Mouse (Mus musculus) heart, adult 2 months (tissue): ENCODE measurements around the gene Sestd1. TPM values are rescaled to one million over a fixed set of nuclear protein-coding genes. Genes with fewer than 3 reads are reported as not detected.

Source experiments
- DNase-seq, 2 experiments: peaks; one replicate each; pipeline ENCODE4 v3.0.0; 2021
- H3K27ac ChIP-seq: fragments of 200-600 bp; 2 replicates; pipeline ENCODE4 v1.8.1; 2022
- H3K27me3 ChIP-seq: fragments of 200-500 bp; 2 replicates; pipeline ENCODE4 v1.6.1; 2012; ENCODE audit warnings: mild to moderate bottlenecking, low read length, inconsistent platforms, mixed read lengths; ENCODE audit not compliant: control insufficient read depth, insufficient read depth
- H3K36me3 ChIP-seq: fragments of 200-500 bp; 2 replicates; pipeline ENCODE4 v1.6.1; 2012; ENCODE audit warnings: low read length, inconsistent platforms; ENCODE audit not compliant: control insufficient read depth, insufficient read depth
- H3K4me1 ChIP-seq: fragments of 200-500 bp; 2 replicates; pipeline ENCODE4 v1.6.1; 2011; ENCODE audit warnings: low read length; ENCODE audit not compliant: control insufficient read depth, insufficient read depth
- H3K4me3 ChIP-seq: fragments of 200-600 bp; 2 replicates; pipeline ENCODE4 v1.8.1; 2022
- H3K79me2 ChIP-seq: fragments of 200-500 bp; replicated peaks from 2 replicates; pipeline ENCODE4 v1.6.1; 2012; ENCODE audit warnings: mild to moderate bottlenecking, inconsistent platforms, low read length, moderate library complexity, mixed read lengths; ENCODE audit not compliant: control insufficient read depth, insufficient read depth
- H3K9ac ChIP-seq: fragments of 200-500 bp; 2 replicates; pipeline ENCODE4 v1.6.1; 2012; ENCODE audit warnings: low read depth, mild to moderate bottlenecking, control low read depth, inconsistent platforms, low read length, mixed read lengths
- CTCF ChIP-seq: fragments of 200-600 bp; IDR thresholded peaks from 2 replicates; pipeline ENCODE4 v1.8.1; 2022; ENCODE audit warnings: antibody characterized with exemption, mild to moderate bottlenecking, moderate library complexity
- EP300 ChIP-seq: fragments of 200-500 bp; IDR thresholded peaks from 2 replicates; pipeline ENCODE4 v1.6.1; 2011; ENCODE audit warnings: low read depth, low read length, control low read depth; ENCODE audit not compliant: insufficient read depth
- POLR2A ChIP-seq: fragments of 200-500 bp; IDR thresholded peaks from 2 replicates; pipeline ENCODE4 v1.6.1; 2011; ENCODE audit warnings: mild to moderate bottlenecking, low read depth, low read length, control low read depth; ENCODE audit not compliant: insufficient read depth
- WGBS: fragments of 180-500 bp; shearing (Covaris S2); methylation state at CpG from one replicate; pipeline ENCODE4 v1.1.7; 2018; 5-methylcytosine and 5-hydroxymethylcytosine counted together
- intact Hi-C: fragments of 180-260 bp; cut with DNase I; formaldehyde crosslinking; loops from one replicate; pipeline ENCODE4 v1.15.1; 2025
- polyA plus RNA-seq: library from polyadenylated mRNA; depleted of rRNA; stranded (reverse); fragments of >200 nt; gene quantifications from 2 replicates; pipeline ENCODE4 v1.2.3, GENCODE M21; 2012
- total RNA-seq, 2 experiments: library from RNA; stranded (reverse); gene quantifications; 2 replicates each; pipeline ENCODE4 v1.2.3; 2021

Gene Sestd1
- total and polyA plus RNA-seq, 3 experiments, result 9.0 to 21.2 (median 18.3) TPM

- peaks cover 20% of the 10 kb centered on the region for H3K4me1 ChIP-seq
- 57% methylated on average over 11 of the region's 11 CpGs for WGBS
- TF ChIP-seq EP300 (no peak), POLR2A (no peak), CTCF (0 out of 2 replicates have a peak, but pooled peaks have one; percentile 5)
These were observed 16.6 kb downstream of the Sestd1 start for GRCm38 (mm10) chr2:77263477-77264435.

GRCm38 (mm10) chr2:77260134-77260533, 20.3 kb downstream of the Sestd1 start:
- intact Hi-C loops, result loop anchor here (5.0 kb wide), 2 partner anchors 57 to 82 kb away; no protein-coding TSS in a partner anchor
- H3K4me3 ChIP-seq, result no peak overlapping the region
- 66% methylated on average over 4 of the region's 4 CpGs for WGBS
- peaks cover 17% of the 10 kb centered on the region for H3K4me1 ChIP-seq
- H3K9ac ChIP-seq, result no peak overlapping the region
- TF ChIP-seq POLR2A (no peak), CTCF (peak; percentile 62), EP300 (0 out of 2 replicates have a peak, but pooled peaks have one; percentile 46)
- H3K79me2 ChIP-seq, result peaks cover 2% of the 10 kb centered on the region; the same call in 1 of the 2 replicates
- no peaks in the 10 kb centered on the region for H3K27me3 ChIP-seq
- H3K36me3 ChIP-seq, result peaks cover 13% of the 10 kb centered on the region
- no peak for DNase-seq
- H3K27ac ChIP-seq, result no peak overlapping the region

More at GRCm38 (mm10) chr2:77263477-77264435, 16.6 kb downstream of the Sestd1 start:
- DNase-seq, result no peak
- H3K9ac ChIP-seq, result no peak overlapping the region
- H3K27ac ChIP-seq, result no peak overlapping the region
- no peaks in the 10 kb centered on the region for H3K27me3 ChIP-seq
- no peak overlapping the region for H3K4me3 ChIP-seq
- intact Hi-C loops, result loop anchor here (5.0 kb wide), 2 partner anchors 54 to 79 kb away; no protein-coding TSS in a partner anchor
- peaks cover 3% of the 10 kb centered on the region; the same call in 1 of the 2 replicates for H3K79me2 ChIP-seq
- H3K36me3 ChIP-seq, result peaks cover 14% of the 10 kb centered on the region

GRCm38 (mm10) chr2:77253227-77253626, 27.2 kb downstream of the Sestd1 start:
- no peak overlapping the region for H3K27ac ChIP-seq
- no peak for DNase-seq
- intact Hi-C loops, result no loop called here
- TF ChIP-seq POLR2A (no peak), EP300 (no peak), CTCF (no peak)
- no peaks in the 10 kb centered on the region for H3K4me1 ChIP-seq
- no peaks in the 10 kb centered on the region for H3K36me3 ChIP-seq
- H3K27me3 ChIP-seq, result no peaks in the 10 kb centered on the region
- H3K4me3 ChIP-seq, result no peak overlapping the region
- no peak overlapping the region for H3K9ac ChIP-seq
- H3K79me2 ChIP-seq, result no peaks in the 10 kb centered on the region
- WGBS, result 62% methylated on average over 6 of the region's 6 CpGs

- peaks cover 3% of the 10 kb centered on the region for H3K4me1 ChIP-seq
- H3K36me3 ChIP-seq, result no peaks in the 10 kb centered on the region
- H3K27me3 ChIP-seq, result no peaks in the 10 kb centered on the region
- H3K4me3 ChIP-seq, result no peak overlapping the region
- WGBS, result 88% methylated on average over 6 of the region's 6 CpGs
- no peak overlapping the region for H3K27ac ChIP-seq
- intact Hi-C loops, result no loop called here
- no peaks in the 10 kb centered on the region for H3K79me2 ChIP-seq
- no peak overlapping the region for H3K9ac ChIP-seq
- TF ChIP-seq CTCF, result no peak
- no peak for TF ChIP-seq EP300
- no peak for TF ChIP-seq POLR2A
- DNase-seq, result no peak
These were observed 28.7 kb downstream of the Sestd1 start for GRCm38 (mm10) chr2:77251736-77252135.

GRCm38 (mm10) chr2:77249771-77250681, 30.4 kb downstream of the Sestd1 start:
- no peak for TF ChIP-seq POLR2A
- peak; percentile 99 for TF ChIP-seq CTCF
- peak; percentile 67; the same call in 1 of the 2 replicates for TF ChIP-seq EP300
- 33% methylated on average over 8 of the region's 8 CpGs for WGBS
- Histone ChIP-seq H3K4me1 (peaks cover 7% of the 10 kb centered on the region), H3K27me3 (no peaks in the 10 kb centered on the region), H3K27ac (no peak overlapping the region), H3K36me3 (no peaks in the 10 kb centered on the region), H3K4me3 (no peak overlapping the region), H3K79me2 (no peaks in the 10 kb centered on the region), H3K9ac (no peak overlapping the region)
- DNase-seq, result peak; percentile 60 to 66
- intact Hi-C loops, result loop anchor here (1.0 kb wide), 1 partner anchor 92 kb away; no protein-coding TSS in a partner anchor
